Mouse (Mus musculus): Measurements from ENCODE around the gene Slc46a2. TPM values are rescaled to one million over a fixed set of nuclear protein-coding genes. Genes with fewer than 3 reads are reported as not detected.
A peak's percentile ranks its signal among the peaks of the same experiment; 100 is the strongest.

Slc46a2 gene
- polyA plus RNA-seq, 1 experiment from 2014 or later: not detected

DNA sequence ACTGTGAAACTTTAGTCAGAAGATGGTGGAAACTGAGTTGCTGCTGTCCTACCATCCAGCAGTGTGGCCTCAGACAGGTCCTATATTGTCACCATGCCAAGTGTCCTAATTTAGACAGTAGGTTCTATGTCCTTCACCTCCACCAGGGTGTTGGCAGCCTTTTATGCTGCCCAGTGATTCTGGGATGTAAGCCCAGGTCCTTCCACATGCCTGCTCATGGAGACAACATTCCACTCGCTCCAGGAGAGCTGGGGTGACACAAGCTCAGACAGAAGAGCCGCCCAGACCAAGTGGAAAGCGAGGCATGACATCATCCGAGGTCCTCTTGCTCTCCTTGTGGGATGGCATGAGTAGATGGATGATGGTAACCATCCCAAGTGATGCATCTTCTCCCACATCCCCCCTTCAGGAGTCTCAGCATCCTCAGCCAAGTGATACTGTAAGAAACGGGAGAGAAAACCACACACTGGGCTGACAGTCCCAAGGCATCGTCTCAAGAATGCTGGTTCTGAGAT lies 24.7 kb downstream of the Slc46a2 start:
- no peak for DNase-seq
- Histone ChIP-seq H3K36me3 (peaks cover 30% of the 10 kb centered on the region), H3K27me3 (no peaks in the 10 kb centered on the region), H3K9me3 (replicated peaks) (no peaks in the 10 kb centered on the region), H3K27ac (no peak overlapping the region), H3K9ac (no peak overlapping the region), H3K4me2 (no peak overlapping the region), H3K4me3 (replicated peaks) (no peak overlapping the region), H3K4me1 (replicated peaks) (no peaks in the 10 kb centered on the region)
- no peak for ATAC-seq (ENCODE audit: low read depth)
- WGBS (ENCODE audit: insufficient replicate concordance): 71% methylated on average over 6 of the region's 6 CpGs

DNA sequence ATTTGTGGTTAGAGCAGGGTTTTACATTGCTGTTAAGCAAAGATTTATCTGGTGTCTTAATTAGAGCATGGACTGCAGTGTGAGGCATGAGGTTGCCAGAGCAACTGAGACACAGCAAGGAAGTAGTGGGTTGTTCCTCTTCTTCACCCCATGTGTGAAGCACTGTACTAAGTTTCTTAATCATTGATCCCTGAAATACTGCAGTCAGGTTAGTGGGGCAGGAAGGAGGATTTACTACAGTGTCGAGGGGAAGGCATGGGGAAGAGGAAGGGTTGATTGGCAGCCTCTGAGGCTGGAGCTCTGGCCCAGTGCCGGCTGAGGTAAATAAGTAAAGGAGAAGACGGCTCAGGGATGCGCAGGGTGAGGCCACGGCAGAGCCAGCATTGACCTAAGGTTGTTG lies 26.8 kb downstream of the Slc46a2 start:
- Histone ChIP-seq H3K4me3 (replicated peaks) (no peak overlapping the region), H3K9me3 (replicated peaks) (no peaks in the 10 kb centered on the region), H3K9ac (no peak overlapping the region), H3K36me3 (peaks cover 21% of the 10 kb centered on the region), H3K27ac (no peak overlapping the region), H3K27me3 (no peaks in the 10 kb centered on the region), H3K4me1 (replicated peaks) (peaks cover 14% of the 10 kb centered on the region), H3K4me2 (no peak overlapping the region)
- DNase-seq: no peak
- WGBS (ENCODE audit: insufficient replicate concordance): 48% methylated on average over 5 of the region's 5 CpGs
- ATAC-seq (ENCODE audit: low read depth): no peak

DNA sequence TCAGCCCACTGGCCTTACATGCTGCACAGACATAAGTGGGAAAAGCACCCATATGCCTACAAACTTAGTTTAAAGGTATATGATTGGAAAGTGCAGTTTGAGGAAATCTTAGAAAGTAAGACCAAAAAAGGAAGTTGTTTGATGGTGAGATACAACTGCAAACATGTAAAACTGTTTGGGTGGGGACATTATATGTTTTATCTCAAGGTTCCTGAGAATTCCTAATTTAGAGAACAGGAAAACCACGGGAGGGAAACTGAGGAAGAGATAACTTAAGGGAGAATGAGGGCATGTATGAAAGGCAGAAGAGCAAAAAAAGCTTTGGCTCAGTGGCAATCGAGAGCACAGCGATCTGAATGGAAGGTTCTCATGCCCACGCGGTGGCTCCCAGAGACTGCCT lies 27.8 kb downstream of the Slc46a2 start:
- no peak for ATAC-seq (ENCODE audit: low read depth)
- no peak overlapping the region for H3K4me2 ChIP-seq
- H3K9me3 ChIP-seq (replicated peaks): no peaks in the 10 kb centered on the region
- H3K36me3 ChIP-seq: peaks cover 26% of the 10 kb centered on the region
- H3K4me3 ChIP-seq (replicated peaks): no peak overlapping the region
- H3K4me1 ChIP-seq (replicated peaks): peaks cover 14% of the 10 kb centered on the region
- no peak for DNase-seq
- no peak overlapping the region for H3K9ac ChIP-seq
- no peak overlapping the region for H3K27ac ChIP-seq
- 48% methylated on average over 5 of the region's 5 CpGs for WGBS (ENCODE audit: insufficient replicate concordance)
- H3K27me3 ChIP-seq: no peaks in the 10 kb centered on the region

- H3K4me1 ChIP-seq (replicated peaks): peaks cover 14% of the 10 kb centered on the region
- 80% methylated on average over 6 of the region's 6 CpGs for WGBS (ENCODE audit: insufficient replicate concordance)
- DNase-seq (no peak), ATAC-seq (ENCODE audit: low read depth) (no peak)
- H3K27ac ChIP-seq: no peak overlapping the region
- peaks cover 31% of the 10 kb centered on the region for H3K36me3 ChIP-seq
- no peak overlapping the region for H3K4me2 ChIP-seq
- no peak overlapping the region for H3K4me3 ChIP-seq (replicated peaks)
- H3K9me3 ChIP-seq (replicated peaks): no peaks in the 10 kb centered on the region
- H3K9ac ChIP-seq: no peak overlapping the region
- H3K27me3 ChIP-seq: no peaks in the 10 kb centered on the region
Observed at GRCm38 (mm10) chr4:59886281-59886680, 28.6 kb downstream of the Slc46a2 start.

GRCm38 (mm10) chr4:59884136-59884696 lies 30.6 kb downstream of the Slc46a2 start:
- Histone ChIP-seq H3K4me2 (no peak overlapping the region), H3K4me3 (replicated peaks) (no peak overlapping the region), H3K27ac (no peak overlapping the region), H3K36me3 (peaks cover 43% of the 10 kb centered on the region), H3K27me3 (no peaks in the 10 kb centered on the region), H3K4me1 (replicated peaks) (peaks cover 14% of the 10 kb centered on the region), H3K9me3 (replicated peaks) (no peaks in the 10 kb centered on the region), H3K9ac (0 out of 2 replicates have a peak overlapping the region, but pooled peaks have one; percentile 8)
- no peak for DNase-seq
- peak; percentile 84 for ATAC-seq (ENCODE audit: low read depth)
- WGBS (ENCODE audit: insufficient replicate concordance): 44% methylated on average over 6 of the region's 6 CpGs

GRCm38 (mm10) chr4:59881210-59881609 lies 33.6 kb downstream of the Slc46a2 start:
- 75% methylated on average over 2 of the region's 2 CpGs for WGBS (ENCODE audit: insufficient replicate concordance)
- no peak for DNase-seq
- Histone ChIP-seq H3K27me3 (no peaks in the 10 kb centered on the region), H3K36me3 (peaks cover 38% of the 10 kb centered on the region), H3K9ac (no peak overlapping the region), H3K27ac (no peak overlapping the region), H3K4me2 (no peak overlapping the region), H3K4me1 (replicated peaks) (peaks cover 14% of the 10 kb centered on the region), H3K9me3 (replicated peaks) (no peaks in the 10 kb centered on the region), H3K4me3 (replicated peaks) (no peak overlapping the region)
- ATAC-seq (ENCODE audit: low read depth): no peak

DNA sequence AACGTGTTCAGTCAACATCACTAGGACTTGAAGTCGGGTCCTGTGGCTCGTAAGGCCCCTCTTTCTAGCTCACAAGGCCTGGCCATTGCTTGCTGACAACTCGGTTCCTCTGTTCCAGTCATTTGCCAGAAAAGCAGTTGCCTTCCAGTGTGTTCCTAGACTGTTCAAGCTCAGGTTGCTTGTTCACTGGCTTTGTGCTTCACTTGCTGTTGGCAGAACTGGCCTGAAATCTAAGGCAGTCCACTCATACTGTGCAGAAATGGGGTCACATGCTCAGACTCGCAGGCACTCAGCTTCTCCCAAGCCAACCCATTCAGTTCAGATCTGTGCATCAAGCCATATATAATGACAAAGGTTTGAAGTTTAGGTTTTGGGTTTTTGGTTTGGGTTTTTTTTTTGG lies 34.1 kb downstream of the Slc46a2 start:
- Histone ChIP-seq H3K4me1 (replicated peaks) (peaks cover 14% of the 10 kb centered on the region), H3K4me2 (no peak overlapping the region), H3K9ac (no peak overlapping the region), H3K27me3 (no peaks in the 10 kb centered on the region), H3K27ac (no peak overlapping the region), H3K4me3 (replicated peaks) (no peak overlapping the region), H3K36me3 (peaks cover 38% of the 10 kb centered on the region), H3K9me3 (replicated peaks) (no peaks in the 10 kb centered on the region)
- no peak for DNase-seq
- no peak for ATAC-seq (ENCODE audit: low read depth)
- WGBS (ENCODE audit: insufficient replicate concordance): 75% methylated on average over 5 of the region's 5 CpGs

DNA sequence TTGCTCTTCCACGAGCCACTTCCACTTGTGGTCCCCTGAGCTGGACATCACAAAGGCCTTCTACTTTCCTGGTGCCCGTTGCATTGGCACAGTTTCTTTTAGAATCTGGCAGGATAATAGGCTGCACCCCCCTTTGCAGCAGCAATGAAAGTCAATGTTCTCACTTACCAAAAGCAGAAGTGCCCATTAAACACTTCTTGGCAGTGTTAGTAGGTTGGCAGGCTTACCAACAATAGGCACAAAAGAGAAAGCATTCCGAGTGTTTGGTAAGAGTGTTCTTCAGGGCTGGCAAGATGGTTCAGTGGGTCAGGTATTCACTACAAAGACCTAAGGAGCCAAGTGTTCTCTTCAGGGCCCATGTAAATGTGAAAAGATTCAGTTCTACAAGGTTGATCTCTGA lies 35.4 kb downstream of the Slc46a2 start:
- Histone ChIP-seq H3K27ac (no peak overlapping the region), H3K9me3 (replicated peaks) (no peaks in the 10 kb centered on the region), H3K36me3 (peaks cover 31% of the 10 kb centered on the region), H3K27me3 (no peaks in the 10 kb centered on the region), H3K4me2 (no peak overlapping the region), H3K4me1 (replicated peaks) (peaks cover 10% of the 10 kb centered on the region), H3K4me3 (replicated peaks) (no peak overlapping the region), H3K9ac (no peak overlapping the region)
- WGBS (ENCODE audit: insufficient replicate concordance): 68% methylated on average over 3 of the region's 3 CpGs
- ATAC-seq (ENCODE audit: low read depth) (no peak), DNase-seq (no peak)

- no peak for DNase-seq
- no peak for ATAC-seq (ENCODE audit: low read depth)
- 73% methylated on average over 8 of the region's 8 CpGs for WGBS (ENCODE audit: insufficient replicate concordance)
- Histone ChIP-seq H3K4me1 (replicated peaks) (peaks cover 6% of the 10 kb centered on the region), H3K27ac (no peak overlapping the region), H3K9ac (no peak overlapping the region), H3K36me3 (peaks cover 31% of the 10 kb centered on the region), H3K9me3 (replicated peaks) (no peaks in the 10 kb centered on the region), H3K27me3 (no peaks in the 10 kb centered on the region), H3K4me3 (replicated peaks) (no peak overlapping the region), H3K4me2 (no peak overlapping the region)
Observed at GRCm38 (mm10) chr4:59878595-59878994, 36.3 kb downstream of the Slc46a2 start.

- Histone ChIP-seq H3K4me1 (replicated peaks) (peaks cover 12% of the 10 kb centered on the region), H3K4me2 (no peak overlapping the region), H3K9ac (no peak overlapping the region), H3K36me3 (peaks cover 18% of the 10 kb centered on the region), H3K9me3 (replicated peaks) (no peaks in the 10 kb centered on the region), H3K4me3 (replicated peaks) (no peak overlapping the region), H3K27ac (no peak overlapping the region), H3K27me3 (no peaks in the 10 kb centered on the region)
- DNase-seq: no peak
- ATAC-seq (ENCODE audit: low read depth): no peak
- 74% methylated on average over 2 of the region's 2 CpGs for WGBS (ENCODE audit: insufficient replicate concordance)
Observed at GRCm38 (mm10) chr4:59877025-59877424, 37.8 kb downstream of the Slc46a2 start.

DNA sequence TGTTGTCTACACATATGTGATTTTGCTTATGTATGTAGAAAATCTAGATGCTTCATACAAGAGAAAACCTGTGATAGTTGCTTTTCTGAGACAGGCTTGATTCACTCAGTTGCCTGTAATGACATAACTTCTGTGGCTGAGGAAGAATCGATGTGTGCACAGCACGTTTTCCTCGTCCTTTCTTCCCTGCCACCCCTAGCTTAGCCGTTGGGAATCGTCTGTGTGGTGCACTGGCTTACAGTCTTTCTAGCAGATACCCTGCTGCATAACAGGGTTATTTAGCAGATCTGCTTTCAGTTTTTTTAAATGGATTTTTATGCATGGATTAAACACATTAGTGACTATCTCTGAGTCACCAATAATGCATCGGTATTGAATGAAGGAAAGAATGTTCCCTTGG lies 38.3 kb downstream of the Slc46a2 start:
- Histone ChIP-seq H3K4me1 (replicated peaks) (peaks cover 12% of the 10 kb centered on the region), H3K27me3 (no peaks in the 10 kb centered on the region), H3K9me3 (replicated peaks) (no peaks in the 10 kb centered on the region), H3K4me3 (replicated peaks) (no peak overlapping the region), H3K27ac (no peak overlapping the region), H3K4me2 (no peak overlapping the region), H3K36me3 (peaks cover 14% of the 10 kb centered on the region; the same call in 1 of the 2 replicates), H3K9ac (no peak overlapping the region)
- WGBS (ENCODE audit: insufficient replicate concordance): 75% methylated on average over 6 of the region's 6 CpGs
- ATAC-seq (ENCODE audit: low read depth) (no peak), DNase-seq (no peak)

DNA sequence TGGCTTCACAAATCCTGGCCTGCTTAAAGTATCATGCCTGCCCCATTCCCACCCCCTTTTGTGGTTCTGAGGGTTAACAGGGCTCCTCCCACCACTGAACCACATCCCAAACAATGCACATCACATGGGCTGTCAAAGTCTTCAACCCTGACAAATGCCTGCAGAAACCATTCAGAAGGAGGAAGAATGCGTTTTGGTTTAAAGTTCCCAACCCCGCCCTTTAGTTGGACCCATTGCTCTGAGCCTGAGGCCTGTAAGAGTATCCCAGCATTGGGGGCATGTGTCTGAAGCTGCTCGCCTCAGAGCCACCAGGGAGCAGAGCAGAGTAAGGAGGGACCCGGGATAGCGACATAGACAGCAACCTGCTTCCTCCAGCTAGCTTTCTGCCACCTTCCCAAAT lies 41.0 kb downstream of the Slc46a2 start:
- 28% methylated on average over 5 of the region's 5 CpGs for WGBS (ENCODE audit: insufficient replicate concordance)
- no peaks in the 10 kb centered on the region for H3K9me3 ChIP-seq (replicated peaks)
- H3K4me2 ChIP-seq: no peak overlapping the region
- no peaks in the 10 kb centered on the region for H3K27me3 ChIP-seq
- DNase-seq (no peak), ATAC-seq (ENCODE audit: low read depth) (no peak)
- 0 out of 2 replicates have a peak, but pooled peaks cover 5% of the 10 kb centered on the region for H3K36me3 ChIP-seq
- no peak overlapping the region for H3K9ac ChIP-seq
- H3K4me3 ChIP-seq (replicated peaks): no peak overlapping the region
- H3K4me1 ChIP-seq (replicated peaks): peaks cover 12% of the 10 kb centered on the region
- no peak overlapping the region for H3K27ac ChIP-seq
